Mouse (Mus musculus) liver, adult 2 months (tissue): ENCODE measurements at regions not wholly inside any gene's neighbourhood (a gene's known extent, or its start where the extent isn't known, plus 50 kb on each side); places are given as distances from the start of the nearest gene placed in this dataset.

ENCODE experiments used
- CTCF ChIP-seq: fragments of 200-500 bp; IDR thresholded peaks from 2 replicates; pipeline ENCODE4 v1.5.1; 2011; ENCODE audit warnings: low read depth, low read length, control low read depth
- POLR2A ChIP-seq: fragments of 200-500 bp; IDR thresholded peaks from 2 replicates; pipeline ENCODE4 v1.6.1; 2011; ENCODE audit warnings: low read length, control low read depth; ENCODE audit not compliant: insufficient read depth; ENCODE audit errors: extremely low read depth

GRCm38 (mm10) chr5:39069683-39070082 is 193.1 kb upstream of the Clnk start:
- TF ChIP-seq CTCF (no peak), POLR2A (no peak)
